Mouse (Mus musculus) gastrocnemius, adult 2 months (tissue): Measurements from ENCODE around the gene Zfp821. TPM values are rescaled to one million over a fixed set of nuclear protein-coding genes. Genes with fewer than 3 reads are reported as not detected.

Experiments
- DNase-seq: peaks from one replicate; pipeline ENCODE4 v3.0.0; 2022
- H3K27ac ChIP-seq: fragments of 200-600 bp; 2 replicates; pipeline ENCODE4 v1.8.1; 2022; ENCODE audit warnings: mild to moderate bottlenecking
- H3K4me3 ChIP-seq: fragments of 200-600 bp; 2 replicates; pipeline ENCODE4 v1.8.1; 2022; ENCODE audit warnings: mild to moderate bottlenecking, moderate library complexity
- CTCF ChIP-seq: fragments of 200-600 bp; IDR thresholded peaks from 2 replicates; pipeline ENCODE4 v1.8.1; 2022; ENCODE audit warnings: antibody characterized with exemption, mild to moderate bottlenecking, moderate library complexity
- intact Hi-C: fragments of 180-260 bp; cut with DNase I; formaldehyde crosslinking; loops from one replicate; pipeline ENCODE4 v1.15.1; 2025
- total RNA-seq, 2 experiments: library from RNA; stranded (reverse); gene quantifications; 2 replicates each; pipeline ENCODE4 v1.2.3; 2021

Zfp821 gene
- total RNA-seq, 2 experiments from 2014 or later, result 5.8 to 6.0 TPM

DNA sequence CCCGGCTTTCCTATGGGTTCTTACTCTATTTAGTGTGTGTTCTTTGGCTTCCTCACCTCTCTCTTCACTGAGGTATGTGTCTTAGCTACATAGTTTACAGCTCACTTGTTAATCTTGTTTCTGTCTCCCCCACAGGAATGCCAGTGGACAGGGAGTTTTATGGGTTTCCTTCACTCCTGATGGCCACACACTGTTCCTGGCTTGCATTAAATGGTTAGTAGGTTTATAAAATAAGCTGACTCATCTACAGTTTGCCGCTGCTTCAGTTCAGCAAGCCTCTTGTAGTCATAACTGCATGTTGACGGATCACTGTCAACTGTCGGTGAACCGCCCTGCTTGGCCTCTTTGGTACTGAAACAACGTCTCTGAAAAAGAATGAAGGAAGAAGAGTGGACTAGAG, 58.7 kb downstream of the Zfp821 start:
- no peak overlapping the region for H3K4me3 ChIP-seq
- no peak for DNase-seq
- intact Hi-C loops, result no loop called here
- H3K27ac ChIP-seq, result no peak overlapping the region
- TF ChIP-seq CTCF, result no peak

DNA sequence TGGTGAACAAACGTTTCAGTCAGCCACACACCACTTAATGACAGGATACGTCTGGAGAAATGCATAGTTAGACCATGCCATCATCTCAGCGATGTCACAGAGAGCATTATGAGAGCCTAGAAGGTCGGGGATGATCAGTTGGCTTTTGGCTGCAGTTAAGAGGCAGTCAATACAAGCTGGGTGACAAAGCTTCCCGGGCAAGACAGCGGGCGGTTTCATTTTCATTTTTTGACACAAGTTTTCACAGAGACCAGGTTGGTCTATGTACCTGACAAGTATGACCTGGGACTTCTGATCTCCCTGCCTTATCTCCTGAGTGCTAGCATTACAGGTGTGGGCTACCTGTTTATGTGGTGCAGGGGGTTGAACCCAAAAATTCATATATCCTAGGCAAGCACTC, 60.7 kb downstream of the Zfp821 start:
- no peak for TF ChIP-seq CTCF
- no peak for DNase-seq
- intact Hi-C loops, result no loop called here
- Histone ChIP-seq H3K4me3 (no peak overlapping the region), H3K27ac (no peak overlapping the region)

DNA sequence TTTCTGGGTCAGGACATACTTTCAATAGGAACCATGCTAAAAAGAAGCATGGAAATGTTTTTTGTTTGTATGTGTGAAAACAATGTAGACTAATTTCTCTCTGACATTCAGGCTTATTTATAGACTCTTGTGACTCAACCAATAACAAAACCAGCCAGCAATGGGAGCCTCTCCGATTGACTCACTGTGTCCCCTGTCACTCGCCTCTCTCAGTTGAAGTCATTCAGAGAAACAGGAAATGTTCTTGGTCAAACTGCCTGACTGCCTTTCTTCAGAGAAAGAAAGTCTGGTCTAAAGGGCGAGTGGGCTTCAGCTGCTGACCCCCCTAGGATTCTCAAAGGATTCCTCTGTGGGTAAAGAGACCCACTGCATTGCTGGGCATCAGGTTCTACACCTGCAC, 67.8 kb downstream of the Zfp821 start:
- DNase-seq, result no peak
- no peak overlapping the region for H3K27ac ChIP-seq
- intact Hi-C loops, result no loop called here
- TF ChIP-seq CTCF, result no peak
- no peak overlapping the region for H3K4me3 ChIP-seq

Other genes starting within 250 kb of the Zfp821 start
- gene Pmfbp1, start 211.5 kb upstream of the Zfp821 start, total RNA-seq, result not detected
- gene Dhx38, start 139.7 kb upstream of the Zfp821 start, total RNA-seq, result 10 to 100 TPM; 11.1 to 11.9 TPM
- gene Txnl4b, start 139.7 kb upstream of the Zfp821 start, total RNA-seq, result 1 to 10 TPM; 7.3 to 7.6 TPM
- gene Hp, start 126.4 kb upstream of the Zfp821 start, total RNA-seq, result 1 to 10 TPM; 1.6 to 7.0 TPM
- 10 to 100 TPM; 10.5 to 14.6 TPM for gene Dhodh, start 96.9 kb upstream of the Zfp821 start, total RNA-seq
- under 1 TPM in 1 of 2 experiments, not detected in 1; 0.06 TPM for gene Pkd1l3, start 91.0 kb upstream of the Zfp821 start, total RNA-seq
- 10 to 100 TPM; 31.6 to 34.1 TPM for gene Ist1, start 12.3 kb upstream of the Zfp821 start, total RNA-seq
- gene Atxn1l, start 32.2 kb downstream of the Zfp821 start, total RNA-seq, result 10 to 100 TPM; 20.4 to 21.9 TPM
- gene Ap1g1, start 73.0 kb downstream of the Zfp821 start, total RNA-seq, result 10 to 100 TPM; 39.9 to 40.0 TPM
- 1 to 10 TPM; 2.4 to 2.9 TPM for gene Phlpp2, start 163.0 kb downstream of the Zfp821 start, total RNA-seq